Mouse (Mus musculus) MEL (cell line): Measurements from ENCODE around the gene Fgd3. TPM values are rescaled to one million over a fixed set of nuclear protein-coding genes. Genes with fewer than 3 reads are reported as not detected.

ENCODE experiments used
- DNase-seq: peaks from one replicate; pipeline ENCODE4 v3.0.0; 2011; ENCODE audit warnings: low read depth, low spot score
- H3K27ac ChIP-seq: 2 replicates; pipeline ENCODE4 v1.5.1; 2012; ENCODE audit warnings: low read depth, mild to moderate bottlenecking, control low read depth, low read length, moderate library complexity; ENCODE audit not compliant: control insufficient read depth
- H3K27me3 ChIP-seq, 2 experiments: fragments of 150-350 bp in 1 of 2; sonication (generic) in 1 of 2; 2 replicates each; pipeline ENCODE4 v1.6.1; 2012; ENCODE audit warnings: low read length in 2 of 2, mild to moderate bottlenecking in 2 of 2, improper control_type of control experiment in 1 of 2, moderate library complexity in 1 of 2; ENCODE audit not compliant: insufficient read depth in 2 of 2, control insufficient read depth in 1 of 2
- H3K36me3 ChIP-seq, 2 experiments: 2 replicates each; pipeline ENCODE4 v1.6.1; 2012 to 2014; ENCODE audit warnings: low read length in 2 of 2, improper control_type of control experiment in 1 of 2, inconsistent platforms in 1 of 2, mild to moderate bottlenecking in 1 of 2; ENCODE audit not compliant: insufficient read depth in 2 of 2, control insufficient read depth in 1 of 2
- H3K4me1 ChIP-seq, 2 experiments: fragments of 150-350 bp in 1 of 2; sonication (generic) in 1 of 2; 2 replicates each; pipeline ENCODE4 v1.6.1; 2012; ENCODE audit warnings: low read length in 2 of 2, improper control_type of control experiment in 1 of 2, mild to moderate bottlenecking in 1 of 2; ENCODE audit not compliant: insufficient read depth in 2 of 2, control insufficient read depth in 1 of 2
- H3K4me3 ChIP-seq, 2 experiments: fragments of 150-350 bp in 1 of 2; sonication (generic) in 1 of 2; 2 replicates each; pipeline ENCODE4 v1.5.1; 2012; ENCODE audit warnings: low read depth in 2 of 2, low read length in 2 of 2, mild to moderate bottlenecking in 2 of 2, moderate library complexity in 2 of 2, control low read depth in 1 of 2, improper control_type of control experiment in 1 of 2; ENCODE audit not compliant: control insufficient read depth in 1 of 2, insufficient read depth in 1 of 2
- H3K79me2 ChIP-seq: 2 replicates; pipeline ENCODE4 v1.6.1; 2012; ENCODE audit warnings: mild to moderate bottlenecking, low read length, moderate library complexity; ENCODE audit not compliant: control insufficient read depth, poor library complexity, insufficient read depth
- H3K9ac ChIP-seq: 2 replicates; pipeline ENCODE4 v1.6.1; 2012; ENCODE audit warnings: low read depth, mild to moderate bottlenecking, control low read depth, low read length, moderate library complexity; ENCODE audit not compliant: control insufficient read depth, poor library complexity, severe bottlenecking
- H3K9me3 ChIP-seq: fragments of 150-350 bp; sonication (generic); replicated peaks from 2 replicates; pipeline ENCODE4 v1.6.1; 2012; ENCODE audit warnings: mild to moderate bottlenecking, low read length, improper control_type of control experiment, moderate library complexity; ENCODE audit not compliant: insufficient read depth
- CHD1 ChIP-seq: IDR thresholded peaks from 2 replicates; pipeline ENCODE4 v1.6.1; 2012; ENCODE audit warnings: low read depth, mild to moderate bottlenecking, inconsistent platforms, low read length, improper control_type of control experiment
- CHD2 ChIP-seq: IDR thresholded peaks from 2 replicates; pipeline ENCODE4 v1.6.1; 2011; ENCODE audit warnings: low read length, improper control_type of control experiment
- CTCF ChIP-seq, 3 experiments: IDR thresholded peaks in 2 of 3; conservative IDR thresholded peaks in 1 of 3; 2 replicates each; pipeline ENCODE4 v1.5.1; 2011 to 2012; ENCODE audit warnings: low read length in 3 of 3, low read depth in 2 of 3, mild to moderate bottlenecking in 2 of 3, improper control_type of control experiment in 1 of 3, inconsistent platforms in 1 of 3, mixed read lengths in 1 of 3, moderate library complexity in 1 of 3; ENCODE audit not compliant: control insufficient read depth in 1 of 3, insufficient read depth in 1 of 3, poor library complexity in 1 of 3, severe bottlenecking in 1 of 3
- ELF1 ChIP-seq: IDR thresholded peaks from 2 replicates; pipeline ENCODE4 v1.6.1; 2014; ENCODE audit warnings: low read depth, mild to moderate bottlenecking, inconsistent platforms, low read length, improper control_type of control experiment, moderate library complexity
- EP300 ChIP-seq, 2 experiments: IDR thresholded peaks; 2 replicates each; pipeline ENCODE4 v1.6.1; 2011; ENCODE audit warnings: improper control_type of control experiment in 2 of 2, low read length in 2 of 2, low read depth in 1 of 2, mild to moderate bottlenecking in 1 of 2
- ETS1 ChIP-seq: IDR thresholded peaks from 2 replicates; pipeline ENCODE4 v1.6.1; 2012; ENCODE audit warnings: low read depth, mild to moderate bottlenecking, inconsistent platforms, low read length, improper control_type of control experiment, moderate library complexity
- GABPA ChIP-seq: IDR thresholded peaks from 2 replicates; pipeline ENCODE4 v1.6.1; 2012; ENCODE audit warnings: low read depth, mild to moderate bottlenecking, inconsistent platforms, low read length, improper control_type of control experiment, moderate library complexity
- GATA1 ChIP-seq: IDR thresholded peaks from 2 replicates; pipeline ENCODE4 v1.6.1; 2011; ENCODE audit warnings: low read depth, low read length, improper control_type of control experiment
- MAFK ChIP-seq: IDR thresholded peaks from 2 replicates; pipeline ENCODE4 v1.6.1; 2011; ENCODE audit warnings: low read depth, mild to moderate bottlenecking, low read length, improper control_type of control experiment, borderline replicate concordance
- MAX ChIP-seq: IDR thresholded peaks from 2 replicates; pipeline ENCODE4 v1.6.1; 2011; ENCODE audit warnings: low read length, improper control_type of control experiment
- MAZ ChIP-seq: IDR thresholded peaks from 2 replicates; pipeline ENCODE4 v1.6.1; 2012; ENCODE audit warnings: low read depth, mild to moderate bottlenecking, inconsistent platforms, low read length, improper control_type of control experiment
- MXI1 ChIP-seq: IDR thresholded peaks from 2 replicates; pipeline ENCODE4 v1.6.1; 2011; ENCODE audit warnings: mild to moderate bottlenecking, low read depth, low read length, improper control_type of control experiment
- MYC ChIP-seq: IDR thresholded peaks from 2 replicates; pipeline ENCODE4 v1.6.1; 2011; ENCODE audit warnings: low read depth, mild to moderate bottlenecking, low read length, improper control_type of control experiment, moderate library complexity
- NELFE ChIP-seq: IDR thresholded peaks from 2 replicates; pipeline ENCODE4 v1.6.1; 2011; ENCODE audit warnings: low read depth, low read length, improper control_type of control experiment
- NRF1 ChIP-seq: IDR thresholded peaks from 2 replicates; pipeline ENCODE4 v1.6.1; 2014; ENCODE audit warnings: low read depth, mild to moderate bottlenecking, inconsistent platforms, low read length, improper control_type of control experiment, moderate library complexity; ENCODE audit not compliant: poor library complexity, insufficient read depth, severe bottlenecking
- POLR2AphosphoS2 ChIP-seq: IDR thresholded peaks from 2 replicates; pipeline ENCODE4 v1.6.1; 2011; ENCODE audit warnings: low read length, improper control_type of control experiment
- RCOR1 ChIP-seq: IDR thresholded peaks from 2 replicates; pipeline ENCODE4 v1.6.1; 2012; ENCODE audit warnings: low read depth, mild to moderate bottlenecking, inconsistent platforms, low read length, improper control_type of control experiment
- SIN3A ChIP-seq: IDR thresholded peaks from 2 replicates; pipeline ENCODE4 v1.6.1; 2012; ENCODE audit warnings: low read length, improper control_type of control experiment, inconsistent platforms
- TAL1 ChIP-seq: IDR thresholded peaks from 2 replicates; pipeline ENCODE4 v1.6.1; 2012; ENCODE audit warnings: mild to moderate bottlenecking, inconsistent platforms, low read length, moderate library complexity, mixed read lengths
- TBP ChIP-seq: IDR thresholded peaks from 2 replicates; pipeline ENCODE4 v1.8.0; 2011; ENCODE audit warnings: low read depth, low read length, improper control_type of control experiment
- UBTF ChIP-seq: IDR thresholded peaks from 2 replicates; pipeline ENCODE4 v1.6.1; 2012; ENCODE audit warnings: low read depth, mild to moderate bottlenecking, inconsistent platforms, low read length, improper control_type of control experiment, moderate library complexity, borderline replicate concordance; ENCODE audit not compliant: insufficient read depth
- ZC3H11A ChIP-seq: IDR thresholded peaks from 2 replicates; pipeline ENCODE4 v1.6.1; 2012; ENCODE audit warnings: low read depth, mild to moderate bottlenecking, inconsistent platforms, low read length, improper control_type of control experiment
- ZKSCAN1 ChIP-seq: IDR thresholded peaks from 2 replicates; pipeline ENCODE4 v1.6.1; 2012; ENCODE audit warnings: low read depth, mild to moderate bottlenecking, inconsistent platforms, low read length, improper control_type of control experiment, moderate library complexity
- ZMIZ1 ChIP-seq: IDR thresholded peaks from 2 replicates; pipeline ENCODE4 v1.6.1; 2012; ENCODE audit warnings: low read depth, mild to moderate bottlenecking, inconsistent platforms, low read length, improper control_type of control experiment, moderate library complexity
- polyA plus RNA-seq, 2 experiments: library from polyadenylated mRNA; stranded (reverse) in 1 of 2; unstranded in 1 of 2; fragments of >175 nt in 1 of 2; fragments of >200 nt in 1 of 2; gene quantifications; 2 replicates each; pipeline versions ENCODE4 v1.2.1 to v1.2.4; 2012; ENCODE audit warnings: low replicate concordance in 2 of 2, low read depth in 1 of 2; ENCODE audit not compliant: insufficient read length in 2 of 2, insufficient read depth in 1 of 2, missing spikeins in 1 of 2
- total RNA-seq: library from RNA; depleted of rRNA; stranded (reverse); fragments of 300-350 nt; gene quantifications from 2 replicates; pipeline ENCODE4 v1.2.3, GENCODE M21; 2012

The Fgd3 gene
- total and polyA plus RNA-seq, 3 experiments, result 5.0 to 6.9 TPM; not detected in 1

DNA sequence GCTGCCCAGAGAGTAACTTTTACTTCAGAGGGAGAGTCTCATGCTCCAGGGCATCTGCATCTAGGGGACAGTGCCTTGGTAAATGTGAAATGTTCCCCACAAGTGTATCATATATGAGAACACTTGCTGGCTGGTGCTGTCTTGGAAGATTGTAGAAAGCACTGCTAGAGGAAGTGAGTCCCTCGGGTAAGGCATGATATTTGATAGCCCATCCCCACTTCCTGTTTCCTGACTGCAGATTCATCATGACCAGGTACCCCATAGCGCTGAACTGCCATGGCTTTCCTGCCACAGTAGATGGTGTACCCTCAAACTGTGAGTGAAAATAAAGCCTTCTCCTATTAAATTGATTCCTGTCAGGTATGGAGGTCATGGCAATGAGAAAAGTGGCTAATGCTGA, 52.5 kb downstream of the Fgd3 start:
- Histone ChIP-seq H3K36me3 (peaks cover 0 to 11% of the 10 kb centered on the region in 2 experiments; a peak in 3 of 4 replicates), H3K9ac (no peak overlapping the region), H3K27me3 (no peaks in the 10 kb centered on the region), H3K4me3 (no peak overlapping the region), H3K9me3 (no peaks in the 10 kb centered on the region), H3K27ac (peak overlapping the region; percentile 18; the same call in 1 of the 2 replicates), H3K79me2 (no peaks in the 10 kb centered on the region)
- DNase-seq, result peak; percentile 81
- TF ChIP-seq GATA1 (peak; percentile 60), ELF1 (peak; percentile 69), POLR2AphosphoS2 (no peak), CTCF (IDR thresholded peaks at IDR 0.05 in 2 of 3, conservative IDR thresholded peaks at IDR 0.05 in 1 of 3; ENCODE audit: control insufficient read depth in 1 of 3, insufficient read depth in 1 of 3, low read depth in 2 of 3, low read length in 3 of 3, poor library complexity in 1 of 3, severe bottlenecking in 1 of 3) (no peak), ZKSCAN1 (no peak), MXI1 (no peak), NELFE (no peak), EP300 (IDR thresholded peaks at IDR 0.05; ENCODE audit: low read depth in 1 of 2, low read length in 2 of 2) (peak; percentile 44 to 46; a peak in 3 of 4 replicates), MAFK (no peak), GABPA (0 out of 2 replicates have a peak, but pooled peaks have one; percentile 22), MAX (no peak), NRF1 (no peak), UBTF (no peak), SIN3A (no peak), ZMIZ1 (no peak), CHD2 (no peak), ZC3H11A (no peak), RCOR1 (peak; percentile 75; the same call in 1 of the 2 replicates), TAL1 (no peak), ETS1 (no peak), MAZ (no peak), CHD1 (no peak), MYC (no peak), TBP (peak; percentile 90)
- TF ChIP-seq, all 39 proteins: peak for 6
- peaks cover 0 to 30% of the 10 kb centered on the region in 2 experiments; a peak in 3 of 4 replicates for H3K4me1 ChIP-seq
